Mouse (Mus musculus): ENCODE results near the gene Zhx3. TPM values are rescaled to one million over a fixed set of nuclear protein-coding genes. Genes with fewer than 3 reads are reported as not detected.

Zhx3 gene
- polyA plus RNA-seq, 1 experiment, result 0.04 TPM

DNA sequence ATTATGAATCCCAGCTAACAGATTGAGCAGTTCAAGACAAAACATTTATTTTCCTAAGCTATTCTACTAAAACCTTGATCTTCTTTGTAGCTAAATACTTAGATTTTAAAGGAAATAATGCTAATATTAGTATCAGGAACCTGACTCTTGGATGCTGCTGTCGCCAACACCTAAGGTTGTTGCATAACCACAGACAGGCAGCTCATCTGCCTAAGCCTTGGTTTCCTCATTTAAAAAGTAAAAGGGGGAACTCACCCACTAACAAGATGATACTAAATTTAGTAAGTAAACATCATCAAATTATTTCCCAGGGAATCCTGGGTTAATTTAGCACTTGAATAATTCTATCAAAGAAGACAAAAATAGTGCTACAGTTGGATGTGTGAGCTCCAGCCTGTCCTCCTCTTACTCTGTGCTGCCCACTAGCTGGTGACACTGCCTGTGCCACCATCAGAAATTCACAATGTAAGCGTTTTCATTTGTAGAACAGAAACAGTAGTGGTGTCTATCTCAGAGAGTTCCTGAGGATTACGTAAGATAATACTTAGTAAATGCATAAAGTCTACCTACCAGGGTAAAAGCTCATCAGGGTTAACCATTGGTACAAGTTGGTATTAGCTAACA lies 23.1 kb downstream of the Zhx3 start:
- TF ChIP-seq GATA1 (IDR thresholded peaks at IDR 0.05; ENCODE audit: low read length) (no peak), TAL1 (IDR thresholded peaks at IDR 0.05; ENCODE audit: low read length) (no peak)
- Histone ChIP-seq H3K9me3 (ENCODE audit: control insufficient read depth, low read length) (no peaks in the 10 kb centered on the region), H3K36me3 (ENCODE audit: control insufficient read depth) (no peaks in the 10 kb centered on the region)

DNA sequence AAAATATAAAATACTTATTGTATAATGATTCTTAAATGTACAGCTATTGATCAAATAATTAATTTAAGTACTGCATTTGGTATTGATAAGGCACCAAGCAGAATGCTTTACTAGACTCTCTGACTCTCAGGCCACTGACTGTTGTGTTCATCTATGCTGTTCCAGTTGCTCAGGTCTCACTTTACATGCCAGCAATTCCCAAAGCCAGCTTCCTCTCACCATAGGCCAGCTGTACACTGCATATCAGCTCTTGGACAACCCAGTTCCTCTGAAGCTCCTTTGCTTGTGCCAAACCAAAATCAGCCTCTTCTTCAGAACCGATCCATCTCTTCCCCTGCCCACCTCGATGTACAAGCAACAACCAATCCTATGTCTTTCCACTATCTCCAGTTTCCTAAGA lies 24.6 kb downstream of the Zhx3 start:
- Histone ChIP-seq H3K36me3 (ENCODE audit: control insufficient read depth) (no peaks in the 10 kb centered on the region), H3K9me3 (ENCODE audit: control insufficient read depth, low read length) (no peaks in the 10 kb centered on the region), H3K27me3 (ENCODE audit: control insufficient read depth) (no peaks in the 10 kb centered on the region), H3K4me1 (ENCODE audit: control insufficient read depth) (no peaks in the 10 kb centered on the region), H3K4me3 (replicated peaks) (no peak overlapping the region)
- TF ChIP-seq GATA1 (IDR thresholded peaks at IDR 0.05; ENCODE audit: low read length) (no peak), TAL1 (IDR thresholded peaks at IDR 0.05; ENCODE audit: low read length) (no peak)

More for the DNA sequence above, 23.1 kb downstream of the Zhx3 start:
- no peaks in the 10 kb centered on the region for H3K4me1 ChIP-seq (ENCODE audit: control insufficient read depth)
- no peaks in the 10 kb centered on the region for H3K27me3 ChIP-seq (ENCODE audit: control insufficient read depth)
- no peak overlapping the region for H3K4me3 ChIP-seq (replicated peaks)

DNA sequence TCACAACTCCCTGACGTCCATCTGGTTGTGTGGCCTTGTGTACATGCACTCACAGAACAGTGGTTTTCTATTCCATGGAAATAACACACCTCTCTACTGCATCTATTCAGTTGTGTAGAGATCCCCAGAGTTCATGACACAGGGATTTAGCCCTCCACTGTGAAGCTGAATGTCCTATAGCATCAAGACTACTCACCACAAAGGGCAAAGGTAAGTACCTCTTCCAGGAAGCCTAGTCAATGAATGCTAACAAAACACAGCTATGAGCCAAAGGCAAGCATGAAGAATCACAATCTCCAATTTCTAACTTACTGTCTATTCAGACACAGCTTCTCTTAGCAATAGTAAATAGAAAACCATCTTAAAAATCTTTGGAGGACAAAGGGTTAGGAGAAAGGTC lies 25.1 kb downstream of the Zhx3 start:
- H3K4me3 ChIP-seq (replicated peaks), result no peak overlapping the region
- TF ChIP-seq GATA1 (IDR thresholded peaks at IDR 0.05; ENCODE audit: low read length), result no peak
- TF ChIP-seq TAL1 (IDR thresholded peaks at IDR 0.05; ENCODE audit: low read length), result no peak

DNA sequence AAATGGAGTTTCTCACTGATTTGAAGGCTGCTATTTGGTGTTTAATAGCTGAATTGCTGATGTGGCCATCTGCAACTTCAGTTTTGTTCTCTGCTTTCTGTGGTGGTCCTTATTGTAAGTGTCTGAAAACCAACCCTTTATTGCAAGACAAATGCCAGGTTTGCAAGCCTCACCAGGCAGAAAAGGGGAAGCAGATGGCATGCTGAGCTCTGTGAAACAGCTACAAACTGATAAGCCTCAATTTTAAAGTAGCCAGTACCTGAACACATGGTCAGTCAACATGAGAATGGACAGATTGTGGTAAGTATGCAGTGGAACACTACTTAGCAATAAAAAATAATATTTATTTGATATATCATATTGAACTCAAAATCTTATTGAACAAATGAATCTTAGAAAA lies 32.0 kb downstream of the Zhx3 start:
- H3K4me3 ChIP-seq (replicated peaks), result no peak overlapping the region
- H3K27me3 ChIP-seq (ENCODE audit: control insufficient read depth), result no peaks in the 10 kb centered on the region
- no peak for TF ChIP-seq TAL1 (IDR thresholded peaks at IDR 0.05; ENCODE audit: low read length)
- no peak for TF ChIP-seq GATA1 (IDR thresholded peaks at IDR 0.05; ENCODE audit: low read length)
- no peaks in the 10 kb centered on the region for H3K4me1 ChIP-seq (ENCODE audit: control insufficient read depth)
- H3K36me3 ChIP-seq (ENCODE audit: control insufficient read depth), result no peaks in the 10 kb centered on the region
- no peaks in the 10 kb centered on the region for H3K9me3 ChIP-seq (ENCODE audit: control insufficient read depth, low read length)

More for the DNA sequence above, 25.1 kb downstream of the Zhx3 start:
- no peaks in the 10 kb centered on the region for H3K27me3 ChIP-seq (ENCODE audit: control insufficient read depth)
- H3K36me3 ChIP-seq (ENCODE audit: control insufficient read depth), result no peaks in the 10 kb centered on the region
- H3K4me1 ChIP-seq (ENCODE audit: control insufficient read depth), result no peaks in the 10 kb centered on the region
- H3K9me3 ChIP-seq (ENCODE audit: control insufficient read depth, low read length), result no peaks in the 10 kb centered on the region

DNA sequence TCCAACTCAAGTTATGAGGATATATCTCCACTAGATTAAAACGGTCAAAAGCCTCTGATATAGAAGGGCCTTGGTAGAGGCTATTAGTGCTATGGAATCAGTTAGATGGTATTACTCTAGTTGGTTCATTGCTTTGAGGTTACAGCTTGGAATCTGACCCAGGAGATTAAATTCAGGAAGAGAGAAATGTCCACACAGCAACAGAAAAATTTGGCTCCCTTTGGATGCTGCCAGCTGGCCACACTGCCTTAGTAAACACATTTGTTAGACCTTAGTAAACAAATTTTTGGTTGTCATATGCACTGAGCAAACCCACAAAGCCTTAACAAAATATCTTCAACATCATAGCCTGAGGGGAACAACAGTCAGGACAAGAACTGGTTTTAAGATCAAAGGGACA lies 62.0 kb downstream of the Zhx3 start:
- no peaks in the 10 kb centered on the region for H3K9me3 ChIP-seq (ENCODE audit: control insufficient read depth, low read length)
- H3K4me1 ChIP-seq (ENCODE audit: control insufficient read depth), result no peaks in the 10 kb centered on the region
- H3K36me3 ChIP-seq (ENCODE audit: control insufficient read depth), result no peaks in the 10 kb centered on the region
- no peak overlapping the region for H3K4me3 ChIP-seq (replicated peaks)
- H3K27me3 ChIP-seq (ENCODE audit: control insufficient read depth), result no peaks in the 10 kb centered on the region
- no peak for TF ChIP-seq TAL1 (IDR thresholded peaks at IDR 0.05; ENCODE audit: low read length)
- no peak for TF ChIP-seq GATA1 (IDR thresholded peaks at IDR 0.05; ENCODE audit: low read length)

DNA sequence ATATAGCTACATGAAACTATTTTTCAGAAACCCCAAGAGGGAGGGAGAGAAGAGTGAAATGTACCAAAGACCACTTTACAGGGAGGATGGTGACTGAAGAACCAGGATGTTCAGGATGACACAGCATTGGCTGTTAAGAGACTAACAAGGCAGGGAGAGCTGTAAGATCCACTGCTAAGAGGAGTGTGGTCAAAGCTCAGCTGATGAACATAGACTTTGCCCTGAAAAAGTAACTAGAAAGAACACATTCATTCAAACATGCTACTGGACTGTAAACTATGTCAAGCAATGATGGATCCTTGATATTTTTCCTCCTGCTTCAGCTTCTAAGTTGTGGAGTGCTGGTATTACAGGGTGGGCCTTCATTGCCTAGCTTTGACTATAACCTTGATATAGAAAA lies 62.4 kb downstream of the Zhx3 start:
- H3K27me3 ChIP-seq (ENCODE audit: control insufficient read depth), result no peaks in the 10 kb centered on the region
- H3K9me3 ChIP-seq (ENCODE audit: control insufficient read depth, low read length), result no peaks in the 10 kb centered on the region
- no peaks in the 10 kb centered on the region for H3K4me1 ChIP-seq (ENCODE audit: control insufficient read depth)
- H3K36me3 ChIP-seq (ENCODE audit: control insufficient read depth), result no peaks in the 10 kb centered on the region
- no peak overlapping the region for H3K4me3 ChIP-seq (replicated peaks)
- no peak for TF ChIP-seq GATA1 (IDR thresholded peaks at IDR 0.05; ENCODE audit: low read length)
- TF ChIP-seq TAL1 (IDR thresholded peaks at IDR 0.05; ENCODE audit: low read length), result no peak

DNA sequence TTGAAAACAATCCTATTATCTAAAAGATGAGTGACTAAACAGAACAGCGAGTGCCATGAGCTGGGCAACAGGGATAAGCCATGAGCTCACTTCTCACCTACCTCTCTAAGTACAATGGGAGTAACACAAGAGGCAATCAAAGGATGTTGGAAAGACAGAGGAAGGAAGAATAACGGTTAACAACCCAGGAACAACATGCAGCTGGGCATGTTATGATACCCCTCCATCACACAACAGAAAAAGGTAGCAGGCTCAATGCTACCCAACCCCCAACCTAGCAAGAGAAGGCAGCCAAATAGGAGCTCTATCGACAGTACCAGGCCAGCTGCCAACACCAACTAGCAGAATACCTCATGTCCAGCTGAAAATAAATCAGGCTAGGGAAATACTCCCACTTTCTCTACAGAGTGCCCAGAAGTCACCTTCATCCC lies 66.7 kb downstream of the Zhx3 start:
- TF ChIP-seq GATA1 (IDR thresholded peaks at IDR 0.05; ENCODE audit: low read length) (no peak), TAL1 (IDR thresholded peaks at IDR 0.05; ENCODE audit: low read length) (no peak)
- H3K9me3 ChIP-seq (ENCODE audit: control insufficient read depth, low read length), result no peaks in the 10 kb centered on the region
- no peaks in the 10 kb centered on the region for H3K27me3 ChIP-seq (ENCODE audit: control insufficient read depth)
- no peaks in the 10 kb centered on the region for H3K36me3 ChIP-seq (ENCODE audit: control insufficient read depth)
- no peaks in the 10 kb centered on the region for H3K4me1 ChIP-seq (ENCODE audit: control insufficient read depth)
- H3K4me3 ChIP-seq (replicated peaks), result no peak overlapping the region

DNA sequence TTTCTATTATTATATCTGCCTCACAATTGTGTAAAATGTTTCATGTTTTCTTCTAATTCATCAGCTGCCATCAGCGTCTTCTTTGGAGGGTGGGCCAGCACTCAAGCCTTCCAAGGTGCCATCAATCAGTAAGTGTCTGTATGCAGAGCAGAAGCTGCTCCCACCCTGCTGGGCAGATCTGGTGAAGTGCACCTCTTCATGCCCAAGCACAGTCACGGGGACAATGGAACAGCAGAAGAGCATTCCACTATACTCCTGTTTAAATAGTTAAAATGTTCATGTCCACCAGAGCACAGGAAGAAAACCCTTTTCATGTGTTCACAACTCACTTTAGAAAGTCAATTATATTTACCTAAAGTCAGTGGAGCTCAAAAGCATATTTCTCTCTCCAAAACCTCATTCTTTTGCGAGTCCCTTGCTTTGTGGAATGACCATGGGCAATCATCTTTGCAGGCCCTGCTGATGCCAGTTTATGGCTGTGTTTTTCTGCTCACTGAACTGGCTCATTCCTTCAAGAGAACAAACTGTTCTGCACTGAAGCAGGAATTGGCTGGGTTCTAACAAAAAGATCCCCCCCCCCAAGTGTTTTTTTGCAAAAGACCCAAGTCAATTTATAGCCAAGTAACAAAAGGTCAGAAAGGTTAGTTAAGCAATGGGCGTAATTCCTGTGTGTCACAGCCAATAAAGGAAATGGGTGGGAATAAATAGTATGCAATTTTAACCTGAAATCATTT lies 67.8 kb downstream of the Zhx3 start:
- Histone ChIP-seq H3K9me3 (ENCODE audit: control insufficient read depth, low read length) (no peaks in the 10 kb centered on the region), H3K4me3 (replicated peaks) (no peak overlapping the region), H3K27me3 (ENCODE audit: control insufficient read depth) (no peaks in the 10 kb centered on the region), H3K36me3 (ENCODE audit: control insufficient read depth) (no peaks in the 10 kb centered on the region), H3K4me1 (ENCODE audit: control insufficient read depth) (no peaks in the 10 kb centered on the region)
- no peak for TF ChIP-seq GATA1 (IDR thresholded peaks at IDR 0.05; ENCODE audit: low read length)
- no peak for TF ChIP-seq TAL1 (IDR thresholded peaks at IDR 0.05; ENCODE audit: low read length)

DNA sequence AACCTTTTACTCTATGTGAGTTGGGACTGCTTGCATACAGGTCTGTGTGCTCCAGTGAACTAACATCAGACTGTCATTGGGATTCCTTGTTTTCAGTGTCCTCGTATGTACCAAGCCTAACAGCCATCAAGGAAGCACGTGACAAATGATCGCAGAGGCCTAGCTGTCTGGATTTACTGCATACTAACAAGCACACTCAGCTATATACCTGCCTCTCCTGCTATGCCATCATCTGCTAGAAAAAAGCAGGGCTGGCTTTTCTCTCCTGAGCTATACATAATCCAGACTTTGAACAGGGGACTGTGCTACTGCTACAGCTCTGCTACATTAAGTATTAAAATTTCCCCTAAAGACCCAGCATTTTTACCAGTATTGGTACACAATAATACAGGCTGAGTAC lies 70.5 kb downstream of the Zhx3 start:
- no peaks in the 10 kb centered on the region for H3K27me3 ChIP-seq (ENCODE audit: control insufficient read depth)
- TF ChIP-seq GATA1 (IDR thresholded peaks at IDR 0.05; ENCODE audit: low read length), result no peak
- TF ChIP-seq TAL1 (IDR thresholded peaks at IDR 0.05; ENCODE audit: low read length), result no peak
- H3K4me3 ChIP-seq (replicated peaks), result no peak overlapping the region

More for the DNA sequence above, 70.5 kb downstream of the Zhx3 start:
- Histone ChIP-seq H3K4me1 (ENCODE audit: control insufficient read depth) (no peaks in the 10 kb centered on the region), H3K9me3 (ENCODE audit: control insufficient read depth, low read length) (no peaks in the 10 kb centered on the region), H3K36me3 (ENCODE audit: control insufficient read depth) (no peaks in the 10 kb centered on the region)
